Mouse (Mus musculus) embryonic stem cell, embryonic (primary cell): ENCODE results near the gene Csk.

ENCODE experiments used
- CTCF ChIA-PET, 4 experiments: fragments of 300-600 bp in 2 of 4; fragments of 350-600 bp in 2 of 4; sonication (Branson Sonifier 250); formaldehyde crosslinking; loops; one replicate each; lab custom pipeline; 2022; ENCODE audit warnings: inconsistent platforms in 2 of 4; lab: Charles Lee
- POLR2A ChIA-PET, 4 experiments: fragments of 300-600 bp in 2 of 4; fragments of 350-600 bp in 2 of 4; sonication (Branson Sonifier 250); formaldehyde crosslinking; loops; one replicate each; lab custom pipeline; 2022; ENCODE audit warnings: antibody characterized with exemption in 4 of 4, inconsistent platforms in 1 of 4; lab: Charles Lee

Csk gene

GRCm38 (mm10) chr9:57667136-57667535 is 13.7 kb upstream of the Csk start:
- CTCF ChIA-PET, result interaction anchor here in 3 of 4 experiments (1.0 to 1.9 kb wide), 5 partner anchors 8 to 92 kb away, joined by 3 to 7 read pairs (median 5); no protein-coding TSS in a partner anchor
- POLR2A ChIA-PET, result interaction anchor here in 2 of 4 experiments (1.2 to 1.9 kb wide), 3 partner anchors 9 to 41 kb away, joined by 3 to 4 read pairs (median 3); partner anchors contain the start of gene Edc3 (in 1 of the 2)

DNA sequence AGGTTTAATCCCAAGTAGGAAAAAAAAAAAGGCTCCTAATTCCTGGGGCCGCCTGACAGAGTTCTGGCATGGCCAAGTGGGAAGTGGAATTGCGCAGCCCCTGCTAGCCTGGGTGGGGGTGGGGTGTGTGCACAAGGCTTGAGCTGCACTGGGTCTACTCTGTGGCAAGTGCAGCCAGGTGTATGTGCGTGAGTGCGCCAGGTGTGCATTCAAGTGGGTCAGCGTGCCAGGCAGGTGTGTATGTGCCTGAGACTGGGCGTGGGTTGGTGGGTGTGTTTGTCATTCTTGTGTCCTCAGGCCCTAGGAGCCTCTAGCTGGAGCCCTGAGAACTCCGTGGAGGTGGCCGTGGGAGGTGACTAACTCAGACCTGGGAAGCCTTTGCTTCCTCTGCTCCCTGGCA is 13.1 kb upstream of the Csk start:
- CTCF ChIA-PET, result interaction anchor here in 2 of 4 experiments (1.2 to 1.9 kb wide), 3 partner anchors 7 to 93 kb away, joined by 5 to 7 read pairs (median 6); no protein-coding TSS in a partner anchor
- POLR2A ChIA-PET, result interaction anchor here in 1 of 4 experiments (1.9 kb wide), 1 partner anchor 42 kb away, joined by 4 read pairs; the partner anchor contains the start of gene Edc3

- ChIA-PET POLR2A (interaction anchor here in 3 of 4 experiments (0.5 to 1.1 kb wide), 5 partner anchors 46 to 892 kb away, joined by 3 to 4 read pairs (median 3); no protein-coding TSS in a partner anchor), CTCF (interaction anchor here in 2 of 4 experiments (0.7 to 0.9 kb wide), 3 partner anchors 54 to 94 kb away, joined by 3 to 11 read pairs (median 3); no protein-coding TSS in a partner anchor)
These were observed 11.2 kb upstream of the Csk start for GRCm38 (mm10) chr9:57664616-57665015.

GRCm38 (mm10) chr9:57661552-57661951 is 8.1 kb upstream of the Csk start:
- POLR2A ChIA-PET, result interaction anchor here in 1 of 4 experiments (0.7 kb wide), 1 partner anchor 610 kb away, joined by 3 read pairs; no protein-coding TSS in a partner anchor
- CTCF ChIA-PET, result interaction anchor here in 1 of 4 experiments (1.4 kb wide), 1 partner anchor 543 kb away, joined by 3 read pairs; the partner anchor contains the start of genes Islr and Islr2

DNA sequence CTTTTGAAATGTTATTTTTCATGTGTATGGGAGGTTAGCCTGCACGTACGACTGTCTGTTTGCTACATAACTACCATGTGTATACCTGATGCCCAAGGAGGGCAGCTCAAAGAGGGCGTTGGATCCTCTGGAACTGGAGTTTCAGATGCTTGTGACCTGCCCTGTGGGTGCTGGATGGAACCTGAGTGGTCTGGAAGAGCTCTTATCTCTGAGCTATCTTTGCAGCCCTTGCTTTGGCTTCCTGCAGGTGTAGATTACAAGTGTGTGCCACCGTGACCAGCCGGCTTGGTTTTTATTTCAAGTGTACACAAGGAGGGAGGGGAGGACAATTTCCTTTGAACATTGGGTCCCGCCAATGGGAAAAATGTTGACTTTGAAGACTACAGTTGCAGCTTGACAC is 7.1 kb upstream of the Csk start:
- ChIA-PET CTCF (interaction anchor here (0.5 to 4.4 kb wide), 19 partner anchors 9 to 544 kb away, joined by 3 to 46 read pairs (median 5); partner anchors contain the start of genes Islr (in 1 of the 4) and Islr2 (in 1 of the 4)), POLR2A (interaction anchor here in 3 of 4 experiments (0.6 to 2.0 kb wide), 8 partner anchors 48 to 589 kb away, joined by 3 to 9 read pairs (median 4); partner anchors contain the start of genes Edc3 (in 1 of the 3) and Sin3a (in 1 of the 3))

DNA sequence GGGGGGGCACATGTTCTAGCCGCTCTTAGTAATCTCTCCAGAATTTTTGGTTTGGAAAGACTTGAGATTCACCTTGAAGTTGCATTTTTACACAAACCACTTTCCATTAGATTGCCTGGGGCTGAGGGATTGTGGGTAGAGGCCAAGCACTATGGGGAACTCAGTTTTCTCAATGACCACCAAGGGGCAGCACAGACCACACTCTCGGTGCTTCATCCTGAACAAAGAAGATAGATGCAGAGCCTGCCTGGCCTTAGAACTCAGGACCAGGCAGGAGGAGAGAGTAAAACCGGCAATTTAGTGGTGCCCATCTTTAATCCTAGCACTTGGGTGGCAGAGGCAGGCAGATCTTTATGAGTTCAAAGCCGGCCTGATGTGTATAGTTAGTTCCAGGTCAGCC is 6.3 kb upstream of the Csk start:
- POLR2A ChIA-PET, result interaction anchor here in 3 of 4 experiments (0.5 to 2.0 kb wide), 9 partner anchors 27 to 829 kb away, joined by 3 to 9 read pairs (median 3); partner anchors contain the start of genes Edc3 (in 1 of the 3) and Sin3a (in 1 of the 3)
- CTCF ChIA-PET, result interaction anchor here (0.6 to 5.4 kb wide), 36 partner anchors 8 to 769 kb away, joined by 3 to 46 read pairs (median 5); no protein-coding TSS in a partner anchor

DNA sequence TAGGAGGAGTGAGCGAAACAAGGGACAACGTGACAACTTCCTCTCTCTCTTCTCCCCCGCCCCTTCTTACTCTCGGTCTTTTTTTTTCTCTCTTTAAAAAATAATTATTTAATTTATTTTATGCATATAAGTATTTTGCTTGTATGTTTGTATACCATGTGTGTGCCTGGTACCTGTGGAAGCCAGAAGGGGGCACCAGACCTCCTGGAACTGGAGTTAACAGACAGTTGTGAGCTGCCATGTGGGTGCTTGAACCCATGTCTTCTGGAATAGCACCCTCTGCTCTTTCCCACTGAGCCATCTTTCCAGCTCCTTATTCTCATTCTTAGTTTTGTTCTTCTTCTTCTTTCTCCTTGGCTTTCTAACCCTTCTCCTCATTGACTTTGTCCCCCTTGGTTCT is 5.5 kb upstream of the Csk start:
- ChIA-PET POLR2A (interaction anchor here in 1 of 4 experiments (1.4 to 2.0 kb wide), 2 partner anchors 86 to 404 kb away, joined by 3 to 9 read pairs; no protein-coding TSS in a partner anchor), CTCF (interaction anchor here (0.6 to 5.4 kb wide), 38 partner anchors 8 to 768 kb away, joined by 3 to 46 read pairs (median 4); partner anchors contain the start of genes 1700017B05Rik (in 1 of the 4), Islr (in 1 of the 4), Islr2 (in 1 of the 4) and Mpi (in 1 of the 4))

GRCm38 (mm10) chr9:57657843-57658242 is 4.4 kb upstream of the Csk start:
- CTCF ChIA-PET, result interaction anchor here (0.5 to 5.4 kb wide), 17 partner anchors 12 to 585 kb away, joined by 3 to 46 read pairs (median 3); no protein-coding TSS in a partner anchor
- POLR2A ChIA-PET, result interaction anchor here in 2 of 4 experiments (0.6 to 1.0 kb wide), 2 partner anchors 10 to 382 kb away, joined by 3 read pairs; no protein-coding TSS in a partner anchor

GRCm38 (mm10) chr9:57656631-57657350 is 3.4 kb upstream of the Csk start:
- POLR2A ChIA-PET, result interaction anchor here in 2 of 4 experiments (0.9 to 3.5 kb wide), 6 partner anchors 15 to 153 kb away, joined by 3 to 11 read pairs (median 4); partner anchors contain the start of gene Rpp25 (in 1 of the 2)

GRCm38 (mm10) chr9:57655749-57656148 is 2.3 kb upstream of the Csk start:
- ChIA-PET POLR2A (interaction anchor here (0.6 to 3.5 kb wide), 16 partner anchors 10 to 353 kb away, joined by 3 to 11 read pairs (median 4); partner anchors contain the start of genes Rpp25 (in 2 of the 4) and Ulk3 (in 2 of the 4)), CTCF (interaction anchor here (0.5 to 5.4 kb wide), 32 partner anchors 8 to 727 kb away, joined by 3 to 38 read pairs (median 3); partner anchors contain the start of genes Edc3 (in 2 of the 4), Man2c1 (in 1 of the 4), Rpp25 (in 1 of the 4) and Snx33 (in 1 of the 4))

More at GRCm38 (mm10) chr9:57656631-57657350, 3.4 kb upstream of the Csk start:
- CTCF ChIA-PET, result interaction anchor here in 3 of 4 experiments (0.7 to 5.4 kb wide), 12 partner anchors 10 to 526 kb away, joined by 3 to 46 read pairs (median 4); partner anchors contain the start of gene Rpp25 (in 1 of the 3)

GRCm38 (mm10) chr9:57654966-57655365 is 1.5 kb upstream of the Csk start:
- CTCF ChIA-PET, result interaction anchor here (0.6 to 5.4 kb wide), 15 partner anchors 8 to 471 kb away, joined by 3 to 38 read pairs (median 8); no protein-coding TSS in a partner anchor

GRCm38 (mm10) chr9:57652855-57653254 is 576 bp downstream of the Csk start:
- POLR2A ChIA-PET, result interaction anchor here (0.6 to 2.9 kb wide), 41 partner anchors 9 to 716 kb away, joined by 3 to 14 read pairs (median 4); partner anchors contain the start of genes Rpp25 (in 2 of the 4), Arid3b (in 1 of the 4), Cox5a (in 1 of the 4) and Edc3 (in 1 of the 4)
- CTCF ChIA-PET, result interaction anchor here (0.6 to 4.0 kb wide), 36 partner anchors 7 to 761 kb away, joined by 3 to 38 read pairs (median 5); partner anchors contain the start of genes Cox5a (in 1 of the 4) and Scamp5 (in 1 of the 4)

More at GRCm38 (mm10) chr9:57654966-57655365, 1.5 kb upstream of the Csk start:
- POLR2A ChIA-PET, result interaction anchor here in 2 of 4 experiments (1.0 to 3.5 kb wide), 13 partner anchors 9 to 195 kb away, joined by 3 to 12 read pairs (median 4); partner anchors contain the start of genes Rpp25 (in 2 of the 2), Cox5a (in 1 of the 2) and Edc3 (in 1 of the 2)

DNA sequence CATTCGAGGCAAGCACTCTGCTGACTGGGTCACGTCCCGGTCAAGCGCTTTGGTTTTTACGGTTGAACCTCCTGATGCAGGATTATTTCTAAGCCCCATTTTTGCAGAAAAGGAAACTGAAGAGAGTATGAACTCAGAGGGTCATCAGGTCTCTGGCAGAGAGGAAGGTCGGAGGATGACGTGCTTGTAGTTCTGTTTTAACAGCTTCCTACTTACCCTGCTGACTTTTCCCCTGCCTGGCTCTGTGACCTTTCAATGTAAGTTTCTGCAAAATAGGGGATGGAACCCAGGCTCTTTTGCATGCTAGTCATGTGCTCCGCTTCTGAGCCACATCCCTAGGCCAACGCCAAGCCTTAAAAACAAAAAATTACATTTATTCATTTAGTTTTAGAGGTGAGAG is 1.1 kb downstream of the Csk start:
- CTCF ChIA-PET, result interaction anchor here in 3 of 4 experiments (0.7 to 4.0 kb wide), 12 partner anchors 19 to 346 kb away, joined by 3 to 38 read pairs (median 6); partner anchors contain the start of gene Cox5a (in 1 of the 3)
- POLR2A ChIA-PET, result interaction anchor here in 2 of 4 experiments (1.1 to 2.9 kb wide), 9 partner anchors 15 to 701 kb away, joined by 3 to 12 read pairs (median 5); partner anchors contain the start of genes Ppcdc (in 1 of the 2), Snupn (in 1 of the 2) and Ubl7 (in 1 of the 2)

DNA sequence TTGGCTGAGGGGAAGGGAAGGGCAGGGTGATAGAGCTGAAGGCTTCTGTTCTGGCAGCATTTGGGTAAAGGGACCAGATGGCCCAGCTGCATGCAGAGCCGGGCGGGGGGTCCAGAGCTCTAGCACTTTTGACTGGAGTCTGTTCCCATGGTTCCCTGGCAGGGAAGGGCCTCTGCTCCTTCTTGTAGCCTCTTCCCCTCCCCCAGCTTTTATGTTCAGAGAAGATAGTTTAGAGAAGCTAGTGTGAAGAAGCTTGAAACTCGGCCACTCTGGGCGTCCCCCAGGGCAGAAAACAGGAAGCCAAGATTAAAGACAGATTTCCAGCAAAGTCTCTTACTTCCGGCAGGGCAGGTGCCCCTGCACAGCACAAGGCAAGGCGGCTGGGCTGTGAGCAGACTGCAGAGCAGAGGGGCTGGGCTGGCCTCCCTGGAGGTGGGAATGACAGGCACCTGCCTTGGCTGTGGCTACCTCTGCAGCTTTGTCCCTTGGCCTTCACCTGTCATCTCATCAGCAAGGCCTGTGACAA is 2.6 kb downstream of the Csk start:
- POLR2A ChIA-PET, result interaction anchor here in 2 of 4 experiments (0.5 to 1.4 kb wide), 4 partner anchors 12 to 147 kb away, joined by 3 to 6 read pairs (median 3); partner anchors contain the start of genes Cox5a (in 1 of the 2) and Rpp25 (in 1 of the 2)
- CTCF ChIA-PET, result interaction anchor here in 3 of 4 experiments (0.5 to 2.4 kb wide), 7 partner anchors 10 to 128 kb away, joined by 3 to 6 read pairs (median 4); no protein-coding TSS in a partner anchor

DNA sequence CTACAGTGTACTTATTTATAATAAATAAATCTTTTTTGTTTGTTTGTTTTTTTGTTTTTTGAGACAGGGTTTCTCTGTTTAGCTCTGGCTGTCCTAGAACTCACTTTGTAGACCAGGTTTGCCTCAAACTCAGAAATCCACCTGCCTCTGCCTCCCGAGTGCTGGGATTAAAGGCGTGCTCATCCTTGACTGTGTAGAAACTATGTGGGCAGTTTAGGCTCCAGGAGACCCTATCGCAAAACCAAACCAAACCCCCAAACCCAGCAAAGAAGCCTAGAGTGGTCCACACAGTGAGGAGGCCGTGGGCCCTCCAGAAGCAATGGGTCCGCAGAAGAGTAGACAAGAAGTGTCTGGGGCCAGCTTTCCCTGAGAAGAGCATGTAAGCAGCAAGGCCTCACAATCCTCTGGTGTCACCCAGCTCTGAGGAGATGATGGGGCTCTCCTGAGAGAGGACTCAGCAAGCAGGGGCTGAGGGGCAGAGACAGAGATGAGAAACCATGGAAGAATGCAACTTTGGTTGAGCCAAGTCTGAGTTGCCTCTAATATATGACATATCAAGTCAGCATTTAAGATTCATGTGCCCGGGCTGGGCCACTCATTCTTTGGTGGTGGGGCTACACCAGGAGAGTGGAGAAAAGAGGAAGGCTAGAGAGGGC is 3.2 kb downstream of the Csk start:
- POLR2A ChIA-PET, result interaction anchor here in 2 of 4 experiments (0.5 to 1.4 kb wide), 7 partner anchors 13 to 182 kb away, joined by 3 to 6 read pairs (median 3); partner anchors contain the start of genes Cox5a (in 1 of the 2) and Rpp25 (in 1 of the 2)
- CTCF ChIA-PET, result interaction anchor here in 2 of 4 experiments (0.6 to 2.4 kb wide), 5 partner anchors 10 to 134 kb away, joined by 3 to 6 read pairs (median 4); no protein-coding TSS in a partner anchor
